Mouse (Mus musculus) forebrain, embryonic 11.5 days (tissue): Measurements from ENCODE around the gene Gpr108. TPM values are rescaled to one million over a fixed set of nuclear protein-coding genes. Genes with fewer than 3 reads are reported as not detected.

Experiments used
- ATAC-seq: fragments of 200-750 bp; cut with Nextera tagmentation; replicated peaks from 2 replicates; pipeline ENCODE4 v1.8.0; 2017; ENCODE audit warnings: moderate TSS enrichment; ENCODE audit not compliant: low FRiP score
- DNase-seq: peaks from one replicate; pipeline ENCODE4 v3.0.0-alpha.2; 2017; ENCODE audit warnings: low spot score
- H3K27ac ChIP-seq: fragments of 300-500 bp; sonication (generic); 2 replicates; pipeline ENCODE4 v1.5.1; 2014; ENCODE audit warnings: low read depth, low read length
- H3K27me3 ChIP-seq: fragments of 300-500 bp; sonication (generic); 2 replicates; pipeline ENCODE4 v1.6.1; 2014; ENCODE audit warnings: mild to moderate bottlenecking, low read length, mixed read lengths; ENCODE audit not compliant: control insufficient read depth, insufficient read depth
- H3K36me3 ChIP-seq: fragments of 300-500 bp; sonication (generic); 2 replicates; pipeline ENCODE4 v1.6.1; 2014; ENCODE audit warnings: mild to moderate bottlenecking, low read length, moderate library complexity, mixed read lengths; ENCODE audit not compliant: control insufficient read depth, insufficient read depth
- H3K4me1 ChIP-seq: fragments of 300-500 bp; sonication (generic); replicated peaks from 2 replicates; pipeline ENCODE4 v1.6.1; 2014; ENCODE audit warnings: low read length, mixed read lengths; ENCODE audit not compliant: control insufficient read depth, insufficient read depth
- H3K4me2 ChIP-seq: fragments of 300-500 bp; sonication (generic); 2 replicates; pipeline ENCODE4 v1.6.1; 2014; ENCODE audit warnings: low read depth, mild to moderate bottlenecking, low read length, moderate library complexity, mixed read lengths; ENCODE audit not compliant: severe bottlenecking
- H3K4me3 ChIP-seq: fragments of 300-500 bp; sonication (generic); 2 replicates; pipeline ENCODE4 v1.5.1; 2014; ENCODE audit warnings: low read depth, low read length
- H3K9ac ChIP-seq: fragments of 300-500 bp; sonication (generic); 2 replicates; pipeline ENCODE4 v1.6.1; 2014; ENCODE audit warnings: low read length
- H3K9me3 ChIP-seq: fragments of 300-500 bp; sonication (generic); 2 replicates; pipeline ENCODE4 v1.6.1; 2016; ENCODE audit warnings: low read length, mixed read lengths; ENCODE audit not compliant: control insufficient read depth
- WGBS: fragments of 180-500 bp; shearing (Covaris S2); extraction: QIAGEN DNeasy Blood & Tissue Kit; methylation state at CpG from one replicate; pipeline ENCODE4 v1.1.7; 2014; 5-methylcytosine and 5-hydroxymethylcytosine counted together
- polyA plus RNA-seq: library from polyadenylated mRNA; unstranded; fragments of >200 nt; fragmentation: Nextera tagmentation; extraction: Ambion mirVana; gene quantifications from 2 replicates; pipeline ENCODE4 v1.2.1, GENCODE M21; 2014

The Gpr108 gene
- polyA plus RNA-seq, 1 experiment from 2014 or later: 22.3 TPM

- no peaks in the 10 kb centered on the region for H3K9me3 ChIP-seq
- peaks cover 18% of the 10 kb centered on the region for H3K27me3 ChIP-seq
- H3K36me3 ChIP-seq: no peaks in the 10 kb centered on the region
- H3K4me1 ChIP-seq: peaks cover 9% of the 10 kb centered on the region
- ATAC-seq: peak; percentile 69
- under 1% methylated on average over 20 of the region's 20 CpGs for WGBS
- DNase-seq: peak; percentile 82
- peak overlapping the region; percentile 32 for H3K4me3 ChIP-seq
- no peak overlapping the region; the same call in 1 of the 2 replicates for H3K9ac ChIP-seq
- H3K27ac ChIP-seq: no peak overlapping the region
- peak overlapping the region; percentile 47 for H3K4me2 ChIP-seq
Measured at GRCm38 (mm10) chr17:57276634-57277121, 28.4 kb upstream of the Gpr108 start.

GRCm38 (mm10) chr17:57275997-57276351, 27.7 kb upstream of the Gpr108 start:
- H3K9ac ChIP-seq: no peak overlapping the region

GRCm38 (mm10) chr17:57275111-57275996, 27.1 kb upstream of the Gpr108 start:
- Histone ChIP-seq H3K9me3 (no peaks in the 10 kb centered on the region), H3K27ac (no peak overlapping the region), H3K4me2 (peak overlapping the region; percentile 47), H3K36me3 (no peaks in the 10 kb centered on the region), H3K4me3 (peak overlapping the region; percentile 32), H3K9ac (peak overlapping the region; percentile 16; the same call in 1 of the 2 replicates), H3K4me1 (peaks cover 9% of the 10 kb centered on the region), H3K27me3 (peaks cover 18% of the 10 kb centered on the region)
- peak; percentile 85 for ATAC-seq
- DNase-seq: peak; percentile 86
- WGBS: 1% methylated on average over 49 of the region's 53 CpGs

More at GRCm38 (mm10) chr17:57275997-57276351, 27.7 kb upstream of the Gpr108 start:
- H3K4me3 ChIP-seq: peak overlapping the region; percentile 32; the same call in 1 of the 2 replicates
- H3K4me2 ChIP-seq: peak overlapping the region; percentile 47
- WGBS: 5% methylated on average over 13 of the region's 13 CpGs
- peak; percentile 30; the same call in 1 of the 2 replicates for ATAC-seq
- peak; percentile 60 for DNase-seq
- no peak overlapping the region for H3K27ac ChIP-seq
- H3K4me1 ChIP-seq: peaks cover 9% of the 10 kb centered on the region
- peaks cover 18% of the 10 kb centered on the region for H3K27me3 ChIP-seq
- H3K36me3 ChIP-seq: no peaks in the 10 kb centered on the region
- H3K9me3 ChIP-seq: no peaks in the 10 kb centered on the region

GRCm38 (mm10) chr17:57274686-57275085, 26.4 kb upstream of the Gpr108 start:
- no peak overlapping the region for H3K9ac ChIP-seq
- H3K9me3 ChIP-seq: no peaks in the 10 kb centered on the region
- peak overlapping the region; percentile 47 for H3K4me2 ChIP-seq
- no peak for ATAC-seq
- DNase-seq: no peak
- peak overlapping the region; percentile 32; the same call in 1 of the 2 replicates for H3K4me3 ChIP-seq
- H3K27me3 ChIP-seq: peaks cover 18% of the 10 kb centered on the region
- H3K27ac ChIP-seq: no peak overlapping the region
- no peaks in the 10 kb centered on the region for H3K36me3 ChIP-seq
- H3K4me1 ChIP-seq: peaks cover 9% of the 10 kb centered on the region
- 5% methylated on average over 15 of the region's 15 CpGs for WGBS

- no peaks in the 10 kb centered on the region for H3K9me3 ChIP-seq
- peaks cover 9% of the 10 kb centered on the region for H3K4me1 ChIP-seq
- no peak overlapping the region for H3K4me3 ChIP-seq
- DNase-seq: no peak
- WGBS: 43% methylated on average over 7 of the region's 7 CpGs
- no peak overlapping the region for H3K9ac ChIP-seq
- no peak for ATAC-seq
- no peak overlapping the region for H3K27ac ChIP-seq
- H3K27me3 ChIP-seq: peaks cover 18% of the 10 kb centered on the region
- H3K4me2 ChIP-seq: no peak overlapping the region
- H3K36me3 ChIP-seq: no peaks in the 10 kb centered on the region
Measured at GRCm38 (mm10) chr17:57273846-57274245, 25.6 kb upstream of the Gpr108 start.

GRCm38 (mm10) chr17:57271301-57271700, 23.1 kb upstream of the Gpr108 start:
- no peaks in the 10 kb centered on the region for H3K9me3 ChIP-seq
- no peak overlapping the region for H3K4me3 ChIP-seq
- peaks cover 18% of the 10 kb centered on the region for H3K27me3 ChIP-seq
- no peak overlapping the region for H3K9ac ChIP-seq
- no peak overlapping the region for H3K27ac ChIP-seq
- H3K36me3 ChIP-seq: no peaks in the 10 kb centered on the region
- ATAC-seq (no peak), DNase-seq (no peak)
- no peak overlapping the region for H3K4me2 ChIP-seq
- 64% methylated on average over 9 of the region's 9 CpGs for WGBS
- H3K4me1 ChIP-seq: peaks cover 9% of the 10 kb centered on the region

GRCm38 (mm10) chr17:57267556-57268126, 19.4 kb upstream of the Gpr108 start:
- no peak for ATAC-seq
- 91% methylated on average over 6 of the region's 6 CpGs for whole genome bisulfite sequencing
- Histone ChIP-seq H3K36me3 (no peaks in the 10 kb centered on the region), H3K27ac (no peak overlapping the region), H3K9ac (no peak overlapping the region), H3K9me3 (no peaks in the 10 kb centered on the region), H3K4me1 (no peaks in the 10 kb centered on the region), H3K4me2 (no peak overlapping the region), H3K27me3 (no peaks in the 10 kb centered on the region), H3K4me3 (no peak overlapping the region)
- no peak for DNase-seq

- Histone ChIP-seq H3K36me3 (no peaks in the 10 kb centered on the region; the same call in 1 of the 2 replicates), H3K27me3 (no peaks in the 10 kb centered on the region), H3K4me1 (no peaks in the 10 kb centered on the region), H3K9me3 (no peaks in the 10 kb centered on the region), H3K4me2 (no peak overlapping the region), H3K27ac (no peak overlapping the region), H3K9ac (no peak overlapping the region), H3K4me3 (no peak overlapping the region)
- ATAC-seq (peak; percentile 50), DNase-seq (no peak)
- 26% methylated on average over 21 of the region's 22 CpGs for WGBS
Measured at GRCm38 (mm10) chr17:57264972-57265945, 17.0 kb upstream of the Gpr108 start.
